Mouse (Mus musculus): Measurements from ENCODE around the gene Tktl2.
A peak's percentile ranks its signal among the peaks of the same experiment; 100 is the strongest.

Tktl2 gene

DNA sequence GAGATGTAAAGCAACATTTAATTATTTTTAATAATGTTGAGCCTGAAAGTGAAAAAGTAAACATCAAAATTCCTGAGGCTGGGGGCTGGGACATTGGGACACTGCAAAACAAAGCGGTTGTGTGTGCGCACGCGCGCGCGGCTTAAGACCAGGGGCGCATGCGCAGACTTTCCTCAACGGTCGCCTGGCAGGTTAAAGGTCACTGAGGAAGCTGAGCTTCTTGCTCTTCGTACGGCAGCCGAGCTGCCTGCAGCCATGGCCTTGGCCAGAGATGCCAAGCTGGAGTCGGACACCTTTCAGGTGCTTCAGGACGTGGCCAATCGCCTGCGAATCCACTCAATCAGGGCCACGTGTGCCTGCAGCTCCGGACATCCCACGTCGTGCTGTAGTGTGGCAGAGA, at the start of gene Tktl2:
Tktl2 (plus strand) TSS at position 220 of the 400 bp plus-strand sequence.
- no peak for DNase-seq (ENCODE audit: low read depth)

DNA sequence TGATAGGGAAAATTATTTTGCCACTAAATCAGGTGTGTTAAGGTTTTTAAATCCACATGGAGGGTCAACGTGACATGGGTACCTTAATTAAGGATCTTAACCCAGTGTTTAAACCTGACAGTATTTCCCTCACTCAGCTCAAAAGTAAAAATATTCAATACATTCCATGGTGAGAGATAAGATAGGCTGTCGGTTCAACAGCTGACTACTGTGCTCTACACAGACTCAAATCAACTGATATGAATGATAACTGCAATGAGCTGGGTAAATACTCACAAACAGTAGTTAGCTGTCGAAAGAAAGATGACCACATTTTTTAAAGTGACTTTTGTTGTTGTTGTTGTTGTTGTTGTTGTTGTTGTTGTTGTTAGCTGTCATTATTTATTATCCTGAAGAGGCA, 41.7 kb upstream of the Tktl2 start:
- DNase-seq (ENCODE audit: low read depth): no peak

DNA sequence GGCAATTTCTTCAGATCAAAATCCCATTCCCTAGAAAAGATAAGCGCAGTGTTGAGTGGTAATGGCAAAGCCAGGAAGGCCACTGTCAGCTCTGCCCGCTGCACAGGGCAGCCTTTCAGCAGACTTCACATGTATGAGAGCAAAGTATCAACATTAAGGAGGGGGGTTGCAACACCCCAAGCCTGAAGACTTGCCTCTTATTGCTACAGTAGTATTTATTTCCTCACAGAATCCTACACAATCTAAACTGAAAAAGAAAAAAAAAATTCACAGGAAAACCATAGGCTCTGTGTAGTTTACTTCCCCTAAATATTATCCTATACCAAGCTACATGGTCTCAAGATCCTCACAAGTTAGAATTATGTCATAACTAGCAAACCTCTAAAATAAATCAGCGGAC, 34.7 kb upstream of the Tktl2 start:
- DNase-seq (ENCODE audit: low read depth): no peak

DNA sequence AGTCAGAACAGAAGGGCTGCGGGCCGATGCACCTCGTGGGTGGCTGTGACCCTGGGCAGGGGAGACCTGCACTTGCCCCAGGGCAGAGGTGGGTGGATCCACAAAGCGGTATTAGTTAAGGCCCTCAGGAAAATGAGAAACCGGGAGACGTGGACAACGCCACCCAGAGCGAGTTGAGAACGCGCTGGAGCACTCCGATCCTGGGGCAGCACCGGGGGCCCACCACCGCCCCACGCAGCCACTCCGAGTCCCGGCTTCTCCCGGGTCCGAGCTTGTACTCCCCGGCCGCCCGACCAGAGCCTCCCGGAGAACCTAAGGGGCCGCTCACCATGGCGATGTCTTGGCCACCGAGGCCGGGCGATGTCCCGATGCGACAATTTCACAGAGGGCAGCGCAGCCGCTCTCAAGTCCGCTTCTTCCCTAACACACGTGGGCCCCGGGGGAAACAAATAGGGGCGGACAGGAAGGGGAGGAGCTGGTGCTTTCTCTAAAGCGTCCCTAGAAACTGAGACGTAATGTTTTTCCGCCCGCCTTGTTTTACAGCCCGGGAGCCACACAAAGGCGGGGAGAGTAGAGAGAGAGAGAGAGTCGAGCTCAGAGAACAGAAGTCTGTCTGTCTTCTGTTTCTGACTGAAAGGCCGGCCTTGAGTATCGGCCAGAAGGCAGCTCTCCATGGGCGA, 25.3 kb upstream of the Tktl2 start, which contains the start of gene Tma16:
Tma16 (minus strand) TSS at position 447 of the 680 bp plus-strand sequence.
- DNase-seq (ENCODE audit: low read depth): peak; percentile 74

DNA sequence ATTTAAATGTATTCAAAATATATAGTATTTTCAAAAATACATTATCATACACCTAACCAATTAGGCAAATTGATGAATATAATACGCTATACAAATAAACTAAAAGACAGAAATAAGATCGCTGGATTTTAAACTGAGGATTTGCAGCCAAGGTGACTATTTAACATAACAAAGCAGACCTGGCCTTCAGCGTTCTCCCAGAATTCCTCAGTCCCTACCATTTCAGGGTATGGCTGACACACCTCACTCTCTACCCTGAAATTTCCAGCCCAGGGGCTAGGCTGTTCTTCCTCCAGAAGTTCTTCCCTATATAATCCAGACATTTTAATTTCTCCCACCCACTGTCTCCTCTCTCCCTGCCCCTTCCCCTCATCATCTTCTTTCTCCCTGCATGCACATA, 23.0 kb upstream of the Tktl2 start:
- no peak for DNase-seq (ENCODE audit: low read depth)

DNA sequence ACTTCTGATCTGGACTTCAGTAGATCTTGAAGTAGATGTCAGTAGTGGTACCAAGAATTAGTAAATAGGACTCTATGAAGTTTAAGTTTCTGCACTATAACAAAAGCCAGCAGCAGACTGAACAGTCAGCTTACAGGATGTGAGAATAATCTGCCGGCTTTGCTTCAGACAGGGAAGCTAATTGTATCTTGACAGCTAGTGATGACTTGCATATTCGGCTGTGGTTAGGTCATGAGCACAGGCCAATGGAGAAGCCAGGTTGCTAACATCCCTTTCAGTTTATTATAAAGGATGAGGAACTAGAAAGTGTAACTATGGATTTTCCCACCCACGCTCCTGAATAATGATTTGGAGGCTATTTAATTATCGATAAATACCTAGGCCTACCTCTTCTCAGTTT, 20.9 kb upstream of the Tktl2 start:
- no peak for DNase-seq (ENCODE audit: low read depth)

DNA sequence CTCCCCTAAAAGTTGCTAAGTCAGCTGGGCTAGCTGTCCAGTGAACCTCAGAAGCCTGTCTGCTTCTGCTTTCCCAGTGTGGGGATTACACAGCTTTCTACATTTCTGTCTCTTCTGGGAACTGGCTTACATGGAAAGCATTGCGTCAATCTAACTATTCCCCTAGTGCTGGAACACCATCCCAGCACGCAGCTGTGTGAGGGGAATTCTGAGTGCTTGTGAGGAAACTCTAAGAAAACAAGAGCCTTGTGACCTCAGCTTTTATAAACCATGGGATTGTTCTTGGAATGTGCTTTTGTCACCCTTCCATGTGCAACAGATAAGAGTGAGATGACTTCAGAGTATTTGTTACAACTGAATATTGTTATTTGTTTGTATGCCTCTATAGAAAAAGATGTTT, 17.1 kb upstream of the Tktl2 start:
- no peak for DNase-seq (ENCODE audit: low read depth)

DNA sequence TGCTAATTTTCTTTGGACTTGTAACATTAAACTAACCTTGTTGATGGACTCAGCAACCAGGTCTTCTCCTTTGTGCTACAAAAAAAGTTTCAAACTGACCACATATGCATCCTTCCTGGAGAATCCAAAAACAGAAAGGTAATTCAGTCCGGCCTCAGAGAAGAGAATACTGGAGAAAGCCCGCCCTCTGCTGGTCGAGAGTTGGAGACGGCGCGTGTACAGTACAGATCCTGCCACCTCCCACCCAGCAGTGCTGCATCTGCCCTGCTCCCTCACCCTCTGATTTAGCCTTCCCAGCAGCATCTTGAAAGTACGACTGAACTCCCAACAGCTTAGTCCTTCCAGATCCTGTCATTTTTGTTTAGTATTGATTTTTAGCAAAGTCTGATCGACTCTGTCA, 15.8 kb upstream of the Tktl2 start:
- peak; percentile 44 for DNase-seq (ENCODE audit: low read depth)

DNA sequence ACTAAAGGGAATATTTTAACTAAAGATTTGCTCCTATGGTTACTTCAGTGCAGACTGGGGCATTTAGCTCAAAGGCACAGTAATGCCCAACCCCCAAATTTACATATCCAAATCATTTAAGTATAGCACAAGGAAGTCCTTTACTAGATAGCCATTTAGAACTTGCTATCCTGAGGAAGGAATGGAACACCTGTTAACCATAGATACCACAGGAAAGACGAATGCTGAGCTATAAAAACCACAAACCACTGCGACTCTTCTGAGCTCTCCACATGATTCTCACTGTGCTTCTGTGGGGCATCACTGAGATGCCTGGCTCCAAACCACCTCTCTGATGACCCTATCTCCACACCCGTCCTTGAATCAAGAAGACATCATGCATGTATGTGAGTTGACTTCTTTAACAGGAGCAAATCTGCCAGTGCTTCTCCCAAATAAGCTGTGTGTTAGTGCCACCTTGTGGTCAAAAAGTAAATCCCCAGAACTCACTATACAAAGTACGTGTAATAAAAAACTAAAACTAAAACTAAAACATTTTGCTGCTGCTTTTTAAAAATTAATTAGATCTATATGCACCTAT, 14.5 kb upstream of the Tktl2 start:
- peak; percentile 42 for DNase-seq (ENCODE audit: low read depth)

DNA sequence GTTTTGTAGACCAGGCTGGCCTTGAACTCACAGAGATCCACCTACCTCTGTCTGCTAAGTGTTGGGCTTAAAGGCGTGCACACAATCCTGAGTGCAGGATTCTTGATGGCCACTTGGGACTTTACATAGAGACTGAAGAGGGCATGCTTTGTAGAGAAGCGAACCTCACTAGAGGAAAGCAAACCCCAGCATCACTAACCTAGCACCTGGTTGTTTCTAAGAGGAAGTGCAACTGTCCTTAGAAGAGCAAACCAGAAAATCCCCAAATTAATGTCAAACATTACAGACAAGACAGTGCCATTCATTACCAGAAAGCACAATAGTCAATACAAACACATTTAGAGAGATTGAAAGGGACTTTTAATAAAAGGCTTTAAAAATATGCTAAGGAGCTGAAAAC, 8.2 kb upstream of the Tktl2 start:
- no peak for DNase-seq (ENCODE audit: low read depth)

DNA sequence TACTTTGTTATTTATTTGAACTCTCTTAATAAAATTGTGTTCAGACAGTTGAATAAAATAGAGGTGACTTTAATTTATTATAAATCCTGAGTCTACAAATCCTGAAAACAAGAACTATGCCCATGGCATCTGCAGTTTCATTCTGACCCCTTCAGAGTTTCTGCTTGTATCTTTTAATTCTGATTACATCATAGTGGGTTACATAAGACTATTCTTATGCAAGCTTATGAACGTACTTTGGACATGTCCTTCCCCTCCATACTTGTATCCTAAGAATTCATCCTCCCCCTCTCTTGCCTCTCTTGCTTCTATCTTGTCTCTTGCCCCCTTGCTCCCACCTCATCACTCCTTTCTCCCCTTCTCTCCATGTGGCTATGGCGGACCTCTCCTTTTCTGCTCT, 7.6 kb downstream of the Tktl2 start:
- DNase-seq (ENCODE audit: low read depth): no peak

DNA sequence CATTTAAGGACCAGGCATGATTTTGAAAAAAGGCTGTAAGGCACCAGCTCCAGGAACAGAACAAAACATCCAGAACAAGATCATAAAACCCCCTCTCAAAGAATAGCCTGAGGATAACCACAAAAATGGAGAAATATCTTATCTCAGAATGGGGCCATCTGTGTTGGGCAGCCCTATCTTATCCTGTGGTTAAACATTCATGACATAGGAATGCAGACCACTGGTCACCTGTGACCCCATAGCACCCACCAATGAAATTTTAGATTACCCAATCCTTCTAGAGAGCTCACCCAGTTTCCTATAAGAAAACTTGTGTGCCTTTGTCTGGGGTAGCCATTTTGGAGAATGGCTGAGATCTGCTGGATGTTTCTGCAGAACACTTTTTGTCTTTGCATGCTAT, 9.0 kb downstream of the Tktl2 start:
- no peak for DNase-seq (ENCODE audit: low read depth)

DNA sequence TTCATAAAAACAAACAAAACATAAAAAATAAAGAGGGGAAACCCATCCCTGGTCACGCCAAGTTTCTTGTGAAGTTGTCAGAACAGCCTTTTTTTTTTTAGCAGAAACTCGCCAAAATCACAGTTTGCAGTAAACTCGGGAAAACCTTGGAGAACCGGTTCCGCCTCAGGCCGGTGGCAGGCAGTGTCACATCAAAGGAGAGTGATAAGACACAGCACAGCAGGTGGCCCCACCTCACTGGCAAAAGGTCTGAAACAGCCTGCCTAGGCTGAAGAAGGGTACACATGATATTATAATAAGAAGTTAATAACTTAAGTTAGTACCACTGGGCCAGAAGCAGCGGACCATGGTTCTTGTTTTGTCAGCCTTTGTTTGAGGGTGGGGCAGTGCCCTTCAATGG, 38.5 kb downstream of the Tktl2 start:
- no peak for DNase-seq (ENCODE audit: low read depth)

Data from c-Kit-positive CD71-positive TER-119-negative erythroid progenitor cells, embryonic 14.5 days (primary cell).